ENCODE assay signal across 10 mouse cellular contexts in the genomic region with DNA sequence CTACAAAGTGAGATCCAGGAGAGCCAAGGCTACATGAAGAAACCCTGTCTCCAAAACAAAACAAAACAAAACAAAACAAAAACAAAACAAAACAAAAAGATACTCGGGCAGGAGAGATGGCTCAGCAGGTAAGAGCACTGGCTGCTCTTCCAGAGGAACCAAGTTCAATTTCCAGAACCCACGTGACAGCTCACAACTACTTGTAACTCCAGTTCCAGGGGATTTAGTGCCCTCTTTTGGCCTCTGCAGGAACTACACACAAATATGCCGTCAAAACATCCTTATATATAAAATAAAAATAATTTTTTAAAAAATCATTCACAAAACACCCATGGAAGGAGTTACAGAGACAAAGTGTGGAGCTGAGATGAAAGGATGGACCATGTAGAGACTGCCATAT. TPM values are rescaled to one million over a fixed set of nuclear protein-coding genes. Genes with fewer than 3 reads are reported as not detected.
A peak's percentile ranks its signal among the peaks of the same experiment; 100 is the strongest.
DNase-seq lines count a peak whose midpoint lies in the region; ATAC-seq and TF ChIP-seq lines count a peak whose summit lies in the region.
"Had no signal": no experiment of that assay in that cellular context is flagged by ENCODE, and none has a peak within 500 bp of the region (broad histone marks: within the 10 kb centered on the region; RNA-seq: fewer than 3 reads in every experiment).

No protein-coding gene starts in this region.

- no peaks in the 10 kb centered on the region for H3K79me2 ChIP-seq in myocyte (ENCODE audit: control insufficient read depth, insufficient read depth)

- no peaks in the 10 kb centered on the region for H3K9me3 ChIP-seq in midbrain, embryonic 14.5 days (ENCODE audit: control insufficient read depth, low read length)
- H3K9me3 ChIP-seq in midbrain, embryonic 11.5 days (ENCODE audit: control insufficient read depth, low read length): no peaks in the 10 kb centered on the region
- H3K9me3 ChIP-seq: neural tube, embryonic 12.5 days had no signal

- H3K36me3 ChIP-seq in midbrain, embryonic 14.5 days (ENCODE audit: control insufficient read depth, insufficient read depth, low read length): no peaks in the 10 kb centered on the region
- H3K36me3 ChIP-seq in midbrain, embryonic 11.5 days (ENCODE audit: control insufficient read depth, insufficient read depth, low read length): no peaks in the 10 kb centered on the region
- H3K36me3 ChIP-seq in myocyte (ENCODE audit: control insufficient read depth, insufficient read depth): no peaks in the 10 kb centered on the region
- H3K36me3 ChIP-seq: neural tube, embryonic 12.5 days had no signal

- no peaks in the 10 kb centered on the region for H3K4me1 ChIP-seq in midbrain, embryonic 14.5 days (ENCODE audit: control insufficient read depth, insufficient read depth, low read length)
- no peaks in the 10 kb centered on the region for H3K4me1 ChIP-seq in midbrain, embryonic 11.5 days (ENCODE audit: control insufficient read depth, insufficient read depth, low read length)
- H3K4me1 ChIP-seq: neural tube, embryonic 12.5 days had no signal

- DNase-seq in cerebellum, adult 18-20 months: peak; percentile 33 to 41
- DNase-seq in cerebellum, adult 9-11 months: no peak
- DNase-seq in midbrain, embryonic 14.5 days: peak; percentile 67
- DNase-seq in midbrain, embryonic 11.5 days (ENCODE audit: low spot score, missing footprints): no peak
- peak; percentile 7 for DNase-seq in fat pad, adult 2 months (ENCODE audit: extremely low read depth, low read depth, low spot score)
- DNase-seq in right cerebral cortex, adult 18-20 months: no peak
- no peak for DNase-seq in layer of hippocampus, postnatal 36 days

- 16% methylated on average over 3 of the region's 3 CpGs for WGBS in midbrain, embryonic 14.5 days
- 21% methylated on average over 3 of the region's 3 CpGs for WGBS in midbrain, embryonic 11.5 days

- no peak overlapping the region for H3ac ChIP-seq in myocyte (ENCODE audit: control insufficient read depth, insufficient read length)

- no peak overlapping the region for H3K4me3 ChIP-seq in midbrain, embryonic 14.5 days (replicated peaks; ENCODE audit: low read depth, low read length)
- no peak overlapping the region for H3K4me3 ChIP-seq in midbrain, embryonic 11.5 days (ENCODE audit: low read depth, low read length)
- no peak overlapping the region for H3K4me3 ChIP-seq in myocyte
- H3K4me3 ChIP-seq: neural tube, embryonic 12.5 days had no signal

- H3K9ac ChIP-seq in midbrain, embryonic 14.5 days (replicated peaks; ENCODE audit: low read length): no peak overlapping the region
- H3K9ac ChIP-seq in midbrain, embryonic 11.5 days (ENCODE audit: low read length): no peak overlapping the region
- H3K9ac ChIP-seq: neural tube, embryonic 12.5 days had no signal

- no peak for ATAC-seq in midbrain, embryonic 14.5 days (ENCODE audit: low FRiP score, low TSS enrichment)
- no peak for ATAC-seq in midbrain, embryonic 11.5 days (ENCODE audit: low FRiP score)

- no peak overlapping the region for H3K4me2 ChIP-seq in midbrain, embryonic 14.5 days (ENCODE audit: low read length)
- no peak overlapping the region for H3K4me2 ChIP-seq in midbrain, embryonic 11.5 days
- H3K4me2 ChIP-seq in myocyte (ENCODE audit: low read depth): no peak overlapping the region
- H3K4me2 ChIP-seq: neural tube, embryonic 12.5 days had no signal

- H3K27ac ChIP-seq in midbrain, embryonic 14.5 days (replicated peaks; ENCODE audit: low read depth, low read length): no peak overlapping the region
- no peak overlapping the region for H3K27ac ChIP-seq in midbrain, embryonic 11.5 days (ENCODE audit: low read depth, low read length)
- H3K27ac ChIP-seq: neural tube, embryonic 12.5 days had no signal

- TF ChIP-seq POLR2A in myocyte (IDR thresholded peaks at IDR 0.05; ENCODE audit: insufficient read length, low read depth): no peak

- H3K27me3 ChIP-seq in midbrain, embryonic 14.5 days (ENCODE audit: control insufficient read depth, insufficient read depth, low read length): no peaks in the 10 kb centered on the region
- H3K27me3 ChIP-seq in midbrain, embryonic 11.5 days (ENCODE audit: control insufficient read depth, insufficient read depth, low read length): no peaks in the 10 kb centered on the region
- peaks cover 48% of the 10 kb centered on the region for H3K27me3 ChIP-seq in myocyte (ENCODE audit: control insufficient read depth, insufficient read depth, insufficient read length)
- H3K27me3 ChIP-seq: neural tube, embryonic 12.5 days had no signal

TF ChIP-seq in myocyte, 11 proteins besides CTCF, POLR2A, EP300 and RAD21:
- no peak for TF ChIP-seq CEBPB (IDR thresholded peaks at IDR 0.05; ENCODE audit: insufficient read depth, poor library complexity, severe bottlenecking)
- TF ChIP-seq USF1 (IDR thresholded peaks at IDR 0.05; ENCODE audit: low read depth): peak; percentile 83
- TF ChIP-seq MAX (IDR thresholded peaks at IDR 0.05; ENCODE audit: low read depth): no peak

RNA-seq across cellular contexts. Expression of gene Nrl, which starts 3.2 kb away (rescaled TPM):
- 0.24 TPM in 1 of 2 replicates, not detected in the other for polyA plus RNA-seq in midbrain, embryonic 14.5 days (2014; fragmentation: Nextera tagmentation; extraction: Ambion mirVana)
- polyA plus RNA-seq in midbrain, embryonic 11.5 days (2014; fragmentation: Nextera tagmentation; extraction: Ambion mirVana): not detected in 2 replicates
- polyA plus RNA-seq in myocyte (2012; fragmentation: generic; extraction: Trizol): not detected
- total RNA-seq in layer of hippocampus, postnatal 36 days (2021): 1 to 10 TPM; 1.6 to 5.6 TPM
- total RNA-seq: heart, postnatal 14 days had no signal

RNA-seq across cellular contexts. Expression of gene Pck2, which starts 12.1 kb away (rescaled TPM):
- polyA plus RNA-seq in midbrain, embryonic 14.5 days (2014; fragmentation: Nextera tagmentation; extraction: Ambion mirVana): 15.8 and 16.2 TPM in 2 replicates
- polyA plus RNA-seq in midbrain, embryonic 11.5 days (2014; fragmentation: Nextera tagmentation; extraction: Ambion mirVana): 10.0 and 10.7 TPM in 2 replicates
- 252 TPM for polyA plus RNA-seq in myocyte (2012; fragmentation: generic; extraction: Trizol)
- 10 to 100 TPM; 42.6 to 45.8 TPM for total RNA-seq in layer of hippocampus, postnatal 36 days (2021)

RNA-seq across cellular contexts. Expression of gene Cpne6, which starts 17.7 kb away (rescaled TPM):
- polyA plus RNA-seq in midbrain, embryonic 14.5 days (2014; fragmentation: Nextera tagmentation; extraction: Ambion mirVana): 0.74 and 1.4 TPM in 2 replicates
- polyA plus RNA-seq in midbrain, embryonic 11.5 days (2014; fragmentation: Nextera tagmentation; extraction: Ambion mirVana): 0.23 and 0.26 TPM in 2 replicates
- polyA plus RNA-seq in myocyte (2012; fragmentation: generic; extraction: Trizol): not detected
- 100 to 1,000 TPM; 696 to 698 TPM for total RNA-seq in layer of hippocampus, postnatal 36 days (2021)
- total RNA-seq: heart, postnatal 14 days had no signal

RNA-seq across cellular contexts. Expression of gene Dcaf11, which starts 31.9 kb away (rescaled TPM):
- polyA plus RNA-seq in midbrain, embryonic 14.5 days (2014; fragmentation: Nextera tagmentation; extraction: Ambion mirVana): 133 and 134 TPM in 2 replicates
- 76.4 and 85.4 TPM in 2 replicates for polyA plus RNA-seq in midbrain, embryonic 11.5 days (2014; fragmentation: Nextera tagmentation; extraction: Ambion mirVana)
- 38.7 TPM for polyA plus RNA-seq in myocyte (2012; fragmentation: generic; extraction: Trizol)
- 10 to 100 TPM; 82.5 to 83.2 TPM for total RNA-seq in layer of hippocampus, postnatal 36 days (2021)

RNA-seq across cellular contexts. Expression of gene A730061H03Rik, which starts 32.3 kb away (rescaled TPM):
- 1.7 and 2.1 TPM in 2 replicates for polyA plus RNA-seq in midbrain, embryonic 14.5 days (2014; fragmentation: Nextera tagmentation; extraction: Ambion mirVana)
- polyA plus RNA-seq in midbrain, embryonic 11.5 days (2014; fragmentation: Nextera tagmentation; extraction: Ambion mirVana): 0.92 TPM in 1 of 2 replicates, not detected in the other
- 0.48 TPM for polyA plus RNA-seq in myocyte (2012; fragmentation: generic; extraction: Trizol)
- 1 to 10 TPM; 1.3 to 1.4 TPM for total RNA-seq in layer of hippocampus, postnatal 36 days (2021)
- polyA plus RNA-seq: neural tube, embryonic 12.5 days had no signal

Comparison
In these comparisons a context has a peak if more than half of its experiments do, and no peak if none do; other contexts are left out.
1. DNase-seq: peak in cerebellum, adult 18-20 months (2 of 2), midbrain, embryonic 14.5 days (single experiment) and fat pad, adult 2 months (single experiment); none in cerebellum, adult 9-11 months (single experiment), midbrain, embryonic 11.5 days (single experiment), right cerebral cortex, adult 18-20 months (single experiment) and layer of hippocampus, postnatal 36 days (0 of 2).
2. RNA of gene Pck2, which starts 12.1 kb away (polyA plus RNA-seq): 252 TPM in myocyte (single experiment); 15.8 to 16.2 TPM in midbrain, embryonic 14.5 days and 10.0 to 10.7 TPM in midbrain, embryonic 11.5 days; every median in the first group is over 10 times any median in the second.